Mouse (Mus musculus) kidney, embryonic 15.5 days (tissue): ENCODE results near the gene Zfp974. TPM values are rescaled to one million over a fixed set of nuclear protein-coding genes. Genes with fewer than 3 reads are reported as not detected.

ENCODE experiments used
- ATAC-seq: fragments of 200-750 bp; cut with Nextera tagmentation; replicated peaks from 2 replicates; pipeline ENCODE4 v1.8.0; 2017; ENCODE audit warnings: moderate TSS enrichment; ENCODE audit not compliant: low FRiP score
- H3K27ac ChIP-seq: fragments of 300-500 bp; sonication (generic); 2 replicates; pipeline ENCODE4 v1.5.1; 2015; ENCODE audit warnings: mild to moderate bottlenecking, inconsistent platforms
- H3K27me3 ChIP-seq: fragments of 300-500 bp; sonication (generic); 2 replicates; pipeline ENCODE4 v1.6.1; 2015; ENCODE audit warnings: inconsistent platforms
- H3K36me3 ChIP-seq: fragments of 300-500 bp; sonication (generic); 2 replicates; pipeline ENCODE4 v1.6.1; 2015; ENCODE audit warnings: inconsistent platforms
- H3K4me1 ChIP-seq: fragments of 300-500 bp; sonication (generic); 2 replicates; pipeline ENCODE4 v1.6.1; 2015; ENCODE audit warnings: inconsistent platforms
- H3K4me2 ChIP-seq: fragments of 300-500 bp; sonication (generic); 2 replicates; pipeline ENCODE4 v1.6.1; 2015; ENCODE audit warnings: moderate library complexity, mild to moderate bottlenecking, inconsistent platforms
- H3K4me3 ChIP-seq: fragments of 300-500 bp; sonication (generic); replicated peaks from 2 replicates; pipeline ENCODE4 v1.5.1; 2015; ENCODE audit warnings: mild to moderate bottlenecking, inconsistent platforms
- H3K9ac ChIP-seq: fragments of 300-500 bp; sonication (generic); 2 replicates; pipeline ENCODE4 v1.6.1; 2015; ENCODE audit warnings: mild to moderate bottlenecking, inconsistent platforms
- H3K9me3 ChIP-seq: fragments of 300-500 bp; sonication (generic); replicated peaks from 2 replicates; pipeline ENCODE4 v1.6.1; 2016; ENCODE audit warnings: inconsistent platforms
- WGBS: fragments of 180-500 bp; shearing (Covaris S2); methylation state at CpG from one replicate; pipeline ENCODE4 v1.1.7; 2015; ENCODE audit warnings: mixed read lengths; 5-methylcytosine and 5-hydroxymethylcytosine counted together
- polyA plus RNA-seq: library from polyadenylated mRNA; unstranded; fragments of >200 nt; fragmentation: Nextera tagmentation; extraction: Ambion mirVana; gene quantifications from 2 replicates; pipeline ENCODE4 v1.2.1, GENCODE M21; 2015

The Zfp974 gene
- polyA plus RNA-seq, 1 experiment from 2014 or later: 12.4 TPM

DNA sequence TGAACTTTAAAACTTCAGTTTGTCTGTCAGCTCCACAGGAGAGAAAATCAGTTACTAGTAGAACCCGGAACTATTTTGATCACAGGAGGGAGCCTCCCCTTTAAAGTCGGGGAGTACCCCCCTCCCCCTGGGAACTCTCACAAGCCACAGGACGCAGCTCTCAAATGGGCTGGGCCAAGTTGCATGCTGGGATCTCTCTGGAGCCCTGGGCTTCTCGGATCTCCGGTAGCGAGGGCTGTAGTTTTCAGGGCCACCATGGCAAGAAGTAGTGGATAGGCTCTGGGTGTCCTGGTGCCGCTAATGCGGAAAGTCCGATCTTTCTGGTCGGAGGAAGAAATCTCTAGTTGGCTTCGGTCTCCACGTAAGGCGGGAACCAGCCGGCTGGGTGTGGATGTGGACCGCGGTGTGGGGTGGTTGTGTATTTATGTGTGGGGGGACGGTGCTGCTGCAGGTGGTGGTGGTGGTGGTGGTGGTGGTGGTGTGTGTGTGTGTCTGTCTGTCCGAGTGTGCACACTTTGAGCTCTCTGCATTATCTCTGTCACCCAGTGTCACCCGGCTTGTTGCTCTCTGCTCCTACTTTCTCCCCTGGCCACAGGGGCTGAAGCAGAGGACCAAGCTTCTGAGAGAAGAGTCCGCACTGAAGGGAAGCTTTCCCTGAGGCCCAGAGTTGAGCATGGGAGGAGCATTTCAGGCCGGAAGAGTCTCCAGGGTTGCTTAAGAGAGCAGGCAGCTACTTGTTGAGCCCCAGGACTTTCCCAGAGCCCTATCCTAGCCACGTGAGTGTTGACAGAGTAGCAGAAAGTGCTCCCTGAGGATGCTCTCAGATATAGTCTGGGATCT lies 68.6 kb downstream of the Zfp974 start:
- no peaks in the 10 kb centered on the region for H3K9me3 ChIP-seq
- H3K27ac ChIP-seq: peak overlapping the region; percentile 90
- H3K9ac ChIP-seq: peak overlapping the region; percentile 69
- H3K4me3 ChIP-seq: peak overlapping the region; percentile 70
- peak overlapping the region; percentile 76 for H3K4me2 ChIP-seq
- no peaks in the 10 kb centered on the region for H3K27me3 ChIP-seq
- WGBS: under 1% methylated on average over 22 of the region's 22 CpGs
- peak; percentile 93 for ATAC-seq
- H3K36me3 ChIP-seq: peaks cover 19% of the 10 kb centered on the region
- H3K4me1 ChIP-seq: peaks cover 14% of the 10 kb centered on the region

DNA sequence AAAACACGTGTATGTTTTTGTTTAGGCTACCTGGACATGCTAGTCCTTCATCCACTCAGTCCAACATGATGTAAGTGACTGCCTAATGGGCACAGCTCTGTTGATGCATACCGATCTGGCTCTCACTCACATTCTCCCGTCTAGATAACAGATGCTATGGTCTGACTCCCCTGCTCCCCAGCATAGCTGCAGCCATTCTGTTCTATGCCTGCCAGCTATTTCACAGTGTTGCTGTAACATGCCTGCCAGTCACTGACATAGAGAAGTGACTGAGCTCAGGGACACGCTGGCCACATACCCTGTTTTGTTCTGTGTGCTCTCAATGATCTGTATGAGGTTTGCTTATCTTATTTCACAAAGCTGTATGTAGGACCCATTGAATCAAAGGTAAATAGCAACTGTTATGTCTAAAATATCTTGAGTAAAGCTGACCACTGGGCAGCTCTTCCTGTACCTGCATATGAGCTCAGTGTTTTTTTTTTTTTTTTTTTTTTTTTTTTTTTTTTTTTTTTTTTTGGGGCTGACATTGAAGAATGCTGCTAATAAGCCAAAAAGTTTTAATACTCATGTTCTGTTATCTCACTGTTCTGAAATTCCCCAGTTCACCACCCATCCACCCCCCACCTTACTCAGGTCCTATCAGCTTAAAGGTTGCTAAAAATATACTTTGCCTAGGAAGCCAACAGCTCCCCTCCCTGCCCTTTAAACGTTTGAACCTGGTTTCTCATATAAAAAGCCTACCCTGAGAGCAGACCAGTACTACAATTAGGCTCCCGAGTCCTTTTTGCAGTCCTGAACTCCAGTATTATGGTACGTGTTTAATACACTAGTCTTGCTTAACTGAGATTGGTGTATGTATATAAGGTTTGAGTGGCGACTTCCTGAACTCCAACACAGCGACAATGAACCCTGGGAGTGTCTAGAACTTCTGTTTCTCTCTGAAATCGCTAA lies 69.7 kb downstream of the Zfp974 start:
- 34% methylated on average over 10 of the region's 10 CpGs for WGBS
- H3K27me3 ChIP-seq: no peaks in the 10 kb centered on the region
- peaks cover 14% of the 10 kb centered on the region for H3K36me3 ChIP-seq
- peak; percentile 22; the same call in 1 of the 2 replicates for ATAC-seq
- peaks cover 14% of the 10 kb centered on the region for H3K4me1 ChIP-seq
- peak overlapping the region; percentile 76 for H3K4me2 ChIP-seq
- no peaks in the 10 kb centered on the region for H3K9me3 ChIP-seq
- peak overlapping the region; percentile 90 for H3K27ac ChIP-seq
- peak overlapping the region; percentile 70 for H3K4me3 ChIP-seq
- H3K9ac ChIP-seq: peak overlapping the region; percentile 69

Other genes starting within 250 kb of the Zfp974 start
- 3.4 and 4.6 TPM in 2 replicates for gene Zfp607b, start 240.1 kb downstream of the Zfp974 start, polyA plus RNA-seq
- gene Zfp60, start 198.1 kb downstream of the Zfp974 start, polyA plus RNA-seq: 37.2 and 40.8 TPM in 2 replicates
- gene Zfp626, start 122.3 kb downstream of the Zfp974 start, polyA plus RNA-seq: 2.4 and 2.5 TPM in 2 replicates
- gene Zfp59, start 90.9 kb downstream of the Zfp974 start, polyA plus RNA-seq: 8.3 and 8.8 TPM in 2 replicates
- gene Zfp607a, start 71.9 kb downstream of the Zfp974 start, polyA plus RNA-seq: 3.9 TPM in 2 replicates
- gene Zfp780b, start 49.7 kb upstream of the Zfp974 start, polyA plus RNA-seq: 21.5 and 23.0 TPM in 2 replicates
- 5.1 and 5.5 TPM in 2 replicates for gene Zfp850, start 84.7 kb upstream of the Zfp974 start, polyA plus RNA-seq
- gene Psmc4, start 120.6 kb upstream of the Zfp974 start, polyA plus RNA-seq: 299 and 310 TPM in 2 replicates
- 0.58 and 3.3 TPM in 2 replicates for gene Fcgbp, start 141.8 kb upstream of the Zfp974 start, polyA plus RNA-seq
- 0.03 TPM in 1 of 2 replicates, not detected in the other for gene 9530053A07Rik, start 200.0 kb upstream of the Zfp974 start, polyA plus RNA-seq
- gene Fbl, start 240.2 kb upstream of the Zfp974 start, polyA plus RNA-seq: 147 and 154 TPM in 2 replicates